Mouse (Mus musculus) megakaryocyte-erythroid progenitor cell, adult 5-6 weeks (primary cell): ENCODE measurements at regions not wholly inside any gene's neighbourhood (a gene's known extent, or its start where the extent isn't known, plus 50 kb on each side); places are given as distances from the start of the nearest gene placed in this dataset.

Experiments
- ATAC-seq: replicated peaks from 2 replicates; pipeline ENCODE4 v1.8.0; 2016; ENCODE audit warnings: mild to moderate bottlenecking, inconsistent platforms; ENCODE audit not compliant: severe bottlenecking, poor library complexity, low FRiP score, low TSS enrichment

DNA sequence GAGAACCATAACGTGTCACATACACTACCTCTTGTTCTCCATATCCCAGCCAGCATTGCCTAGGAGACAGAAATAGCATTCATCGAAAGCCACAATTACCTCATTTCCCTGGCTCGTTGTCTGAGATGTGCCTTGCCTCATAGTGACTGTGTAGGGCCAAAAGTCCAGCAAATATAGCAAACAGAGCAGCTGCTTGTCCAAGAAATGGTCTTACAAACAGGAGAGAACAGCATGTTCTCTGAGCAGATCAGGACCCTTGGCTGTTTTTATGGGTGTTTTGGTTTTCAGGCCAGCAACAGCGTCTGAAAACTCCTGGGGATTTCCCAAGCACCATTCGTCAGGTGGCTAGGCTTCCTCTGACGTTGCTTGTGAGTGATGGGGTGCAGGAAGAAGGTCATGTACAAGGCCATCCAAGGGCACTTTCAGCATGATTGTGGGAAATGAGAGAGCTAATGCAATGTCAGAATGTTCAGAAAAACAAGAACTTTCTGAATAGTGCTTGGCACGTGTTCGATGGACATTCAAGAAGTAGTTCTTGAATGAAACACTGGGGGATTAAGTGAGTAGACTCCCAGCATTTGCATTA lies 528.9 kb upstream of the Pappa start:
- no peak for ATAC-seq

DNA sequence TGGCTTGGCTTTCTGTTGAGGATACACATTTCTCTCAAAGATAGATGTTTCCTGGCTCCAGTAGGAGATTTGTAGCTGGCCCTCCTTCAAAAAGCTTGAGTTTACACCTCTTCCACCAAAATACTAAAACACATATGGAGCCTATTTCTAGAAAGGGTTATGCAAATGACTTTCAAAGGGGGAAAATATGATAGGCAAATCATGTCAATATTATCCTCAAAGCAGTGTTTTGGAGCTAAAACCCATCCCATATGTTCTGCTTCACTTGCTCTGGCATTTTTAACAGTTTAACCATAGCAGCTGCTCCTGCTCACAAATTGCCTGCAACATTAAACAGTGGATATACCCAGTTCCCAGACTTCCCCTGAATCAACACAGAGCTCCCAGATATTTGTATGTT lies 525.5 kb upstream of the Pappa start:
- ATAC-seq, result no peak

DNA sequence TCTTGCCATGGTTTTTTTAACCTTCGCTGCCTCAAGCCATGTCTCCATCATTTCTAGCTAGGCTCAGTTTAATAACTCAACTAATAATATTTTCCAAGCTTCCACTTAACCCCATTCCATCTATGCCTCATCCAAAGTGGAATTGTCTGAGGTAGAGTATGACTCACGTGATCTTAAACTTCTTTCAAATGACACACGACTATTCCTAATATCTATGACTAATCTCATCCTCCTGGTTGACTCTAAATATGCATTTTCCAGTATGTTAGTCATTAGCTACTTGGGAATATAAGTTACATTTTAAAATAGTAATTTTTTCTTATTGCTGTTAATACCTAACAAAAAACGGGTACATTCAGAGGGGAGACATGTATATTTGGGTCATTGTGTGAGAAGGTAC lies 524.8 kb upstream of the Pappa start:
- no peak for ATAC-seq

DNA sequence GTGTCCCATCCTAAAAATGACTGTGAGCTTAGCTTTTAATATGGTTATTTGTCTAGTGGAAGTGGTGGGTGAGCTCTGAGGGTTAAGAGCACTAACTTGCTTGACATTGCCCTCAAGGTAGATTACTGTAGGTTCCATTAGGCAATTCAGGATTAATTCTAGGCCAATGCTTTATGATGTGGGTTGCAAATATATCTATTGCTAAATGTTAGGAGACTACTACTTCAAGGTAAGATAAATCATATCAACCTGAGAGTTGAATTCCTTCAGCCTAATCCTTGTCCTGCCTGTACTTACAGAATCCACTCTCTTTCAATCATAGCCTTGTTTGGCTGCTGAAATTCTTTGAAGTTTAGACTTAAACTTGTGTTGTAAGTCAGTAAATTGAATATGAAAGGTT lies 501.2 kb upstream of the Pappa start:
- ATAC-seq, result no peak

DNA sequence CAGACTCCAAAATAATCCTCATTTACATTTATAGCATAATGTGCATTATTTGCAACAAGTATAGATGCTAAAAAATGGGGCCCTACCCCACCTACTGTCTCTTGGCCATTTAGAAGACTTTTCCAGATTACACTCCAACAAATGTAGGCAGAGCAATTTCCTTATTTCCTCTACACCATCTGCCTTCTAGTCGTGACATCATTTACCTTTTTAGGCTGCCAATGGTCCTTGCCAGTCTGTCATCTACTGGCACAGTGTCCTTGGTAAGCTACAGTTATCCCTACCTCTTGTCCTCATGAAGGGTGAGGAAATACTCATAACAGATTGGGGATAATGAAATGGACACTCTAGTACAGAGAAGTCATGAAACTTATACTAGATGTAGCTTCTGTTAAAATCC lies 491.8 kb upstream of the Pappa start:
- ATAC-seq, result no peak

DNA sequence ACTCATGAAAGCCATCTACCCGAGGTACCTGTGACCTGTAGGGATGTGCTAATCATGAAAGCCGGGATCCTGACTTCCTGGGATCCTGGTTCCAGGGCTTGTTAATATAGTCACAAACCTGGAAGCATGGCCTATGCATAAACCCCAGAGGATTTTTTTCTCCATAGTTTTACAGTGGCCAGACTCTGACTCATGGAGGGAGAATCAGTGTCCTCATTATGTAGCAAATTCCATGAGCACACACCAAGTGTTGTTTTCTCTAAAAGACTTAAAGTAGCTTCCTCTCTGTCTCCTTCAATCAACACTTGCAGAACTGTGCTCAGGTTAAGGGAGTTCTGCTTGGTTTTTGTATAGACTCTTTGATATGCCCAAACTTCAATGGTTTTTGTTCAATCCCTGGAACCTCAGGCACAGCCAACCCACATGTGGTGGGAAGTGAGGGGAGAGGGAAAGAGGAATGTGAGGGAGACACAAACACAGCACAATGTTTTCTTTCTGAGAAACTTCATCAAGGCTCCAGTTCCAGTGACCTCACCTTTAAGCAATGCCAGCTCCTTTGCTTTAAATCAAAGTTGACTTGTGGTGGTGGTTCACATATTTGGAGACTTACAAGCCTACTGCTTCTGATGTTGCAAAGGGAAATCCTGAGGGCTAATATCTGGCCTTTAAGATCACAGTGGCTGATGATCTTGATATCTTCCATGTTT lies 488.6 kb upstream of the Pappa start:
- no peak for ATAC-seq

DNA sequence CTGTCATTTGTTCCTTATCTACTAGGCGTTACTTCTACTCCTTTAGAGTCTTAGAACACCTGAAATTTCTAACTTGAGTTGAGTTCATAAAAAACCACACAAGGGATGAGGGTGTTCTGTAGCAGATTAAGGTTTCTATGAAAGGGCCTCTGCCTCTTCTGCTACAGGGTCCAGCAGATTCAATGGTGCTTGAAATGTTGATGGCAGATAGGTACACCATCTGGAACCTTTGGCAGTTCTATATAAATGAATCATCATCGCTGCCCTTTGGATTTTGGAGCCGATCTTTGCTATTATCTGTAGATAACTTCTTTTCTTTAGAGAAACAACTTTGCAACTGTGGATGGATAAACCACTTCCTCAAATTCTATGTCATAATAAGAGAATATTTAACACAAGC lies 483.9 kb upstream of the Pappa start:
- no peak for ATAC-seq

DNA sequence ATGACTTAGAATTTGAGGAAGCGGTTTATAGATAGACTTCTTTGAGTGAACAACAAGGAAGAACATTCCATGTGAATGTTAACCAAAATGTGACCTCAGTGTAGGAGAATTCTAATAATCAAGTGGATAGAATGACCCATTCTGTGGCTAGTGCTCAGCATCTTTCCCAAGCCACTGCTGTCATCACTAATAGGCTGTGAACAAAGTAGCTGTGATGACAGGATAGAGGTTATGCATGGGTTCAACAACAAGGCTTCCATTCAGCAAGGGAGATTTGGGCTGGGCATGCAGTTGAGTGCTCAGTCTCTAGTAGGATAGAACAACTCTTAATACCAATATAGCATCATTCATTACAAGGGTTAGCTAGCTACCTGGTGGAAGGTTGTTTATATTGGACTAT lies 483.0 kb upstream of the Pappa start:
- no peak for ATAC-seq

DNA sequence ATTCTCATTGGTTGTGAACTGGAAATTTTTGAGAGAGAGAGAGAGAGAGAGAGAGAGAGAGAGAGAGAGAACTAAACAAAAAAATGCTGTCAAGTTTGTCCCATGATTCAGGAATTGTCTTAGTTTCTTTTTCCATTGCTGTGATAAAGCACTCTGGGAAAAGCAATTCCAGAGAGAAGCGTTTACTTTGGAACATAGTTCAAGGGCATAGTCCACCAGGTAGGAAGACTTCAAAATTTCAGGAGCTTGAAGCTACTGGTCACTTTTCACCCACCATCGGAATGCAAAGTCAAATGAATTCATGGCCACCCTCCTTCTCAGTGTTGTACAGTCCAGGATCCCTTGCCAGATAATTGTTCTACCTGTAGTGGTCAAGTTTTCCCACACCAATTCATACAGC lies 478.8 kb upstream of the Pappa start:
- ATAC-seq, result no peak

DNA sequence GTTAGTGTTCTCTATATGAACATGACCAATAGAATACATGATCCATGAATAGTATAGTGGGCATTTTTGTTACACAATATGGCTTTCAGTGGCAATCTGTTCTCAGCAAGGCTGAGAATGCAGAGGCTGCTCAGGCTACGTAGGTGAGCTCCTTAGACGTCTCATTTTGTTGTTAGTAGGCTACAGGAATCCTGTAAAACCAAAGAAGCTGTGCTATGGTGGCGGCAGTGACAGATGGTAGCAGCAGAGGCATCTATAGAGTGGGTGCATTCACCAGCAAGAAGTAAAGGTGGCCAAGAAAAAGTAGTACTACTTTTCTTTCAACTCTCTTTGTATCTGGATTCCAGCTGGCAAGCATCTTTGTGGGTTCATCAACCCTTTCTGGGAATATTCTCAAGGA lies 469.8 kb upstream of the Pappa start:
- no peak for ATAC-seq

DNA sequence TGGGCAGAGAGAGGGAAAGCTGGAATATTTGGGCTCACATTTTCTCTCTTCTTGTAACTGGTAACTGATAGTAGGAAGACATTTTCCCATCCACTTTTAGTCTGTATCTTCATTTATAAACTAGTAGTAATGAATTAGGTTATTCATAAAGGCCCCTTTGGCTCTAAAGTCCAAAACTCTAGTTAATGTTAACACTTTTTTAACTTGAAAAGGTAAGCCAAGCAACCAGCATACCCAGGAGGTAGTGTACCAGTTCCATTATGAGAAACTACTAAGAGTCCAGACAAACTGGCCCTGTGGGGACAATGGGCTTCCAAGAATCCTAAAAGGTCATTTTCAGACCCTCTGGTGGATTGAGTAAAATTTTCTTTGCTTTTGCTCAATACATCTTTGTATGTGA lies 468.4 kb upstream of the Pappa start:
- no peak for ATAC-seq

DNA sequence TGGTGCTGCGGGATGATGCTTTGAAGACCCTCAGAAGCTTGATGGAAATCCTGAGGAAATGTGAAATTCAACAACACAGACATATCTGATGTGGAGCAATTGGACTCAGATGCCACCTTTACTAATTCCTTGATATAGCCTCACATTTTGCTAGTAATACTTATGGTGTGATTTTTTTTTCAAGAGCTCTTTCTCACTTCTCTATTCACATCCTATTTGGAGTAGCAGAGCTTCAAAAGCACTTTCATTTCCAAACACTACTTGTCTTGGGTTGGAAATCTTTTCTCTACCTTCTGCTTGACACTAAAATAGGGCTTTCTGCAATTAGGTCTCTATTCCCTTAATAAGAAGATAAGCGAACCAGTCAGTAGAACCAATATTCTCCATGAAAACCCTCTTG lies 460.3 kb upstream of the Pappa start:
- no peak for ATAC-seq

DNA sequence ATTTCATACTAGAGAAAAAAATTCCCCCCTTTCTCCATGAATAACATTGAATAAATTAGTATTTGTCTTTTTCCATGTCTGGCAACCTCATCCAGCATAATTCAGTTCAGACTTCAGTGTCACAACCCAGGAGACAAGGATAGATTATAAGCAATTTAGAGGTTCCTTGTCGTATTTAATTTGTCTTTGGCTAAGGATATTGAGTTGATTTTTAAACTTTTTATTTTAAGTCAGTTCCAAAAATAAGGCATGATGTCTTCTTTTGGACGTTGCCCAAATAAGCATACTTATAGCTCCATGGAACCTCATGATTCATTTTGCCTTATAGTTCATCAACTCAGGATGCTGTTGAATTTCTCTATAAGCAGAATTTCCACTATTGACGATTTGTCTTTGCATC lies 456.0 kb upstream of the Pappa start:
- ATAC-seq, result no peak

DNA sequence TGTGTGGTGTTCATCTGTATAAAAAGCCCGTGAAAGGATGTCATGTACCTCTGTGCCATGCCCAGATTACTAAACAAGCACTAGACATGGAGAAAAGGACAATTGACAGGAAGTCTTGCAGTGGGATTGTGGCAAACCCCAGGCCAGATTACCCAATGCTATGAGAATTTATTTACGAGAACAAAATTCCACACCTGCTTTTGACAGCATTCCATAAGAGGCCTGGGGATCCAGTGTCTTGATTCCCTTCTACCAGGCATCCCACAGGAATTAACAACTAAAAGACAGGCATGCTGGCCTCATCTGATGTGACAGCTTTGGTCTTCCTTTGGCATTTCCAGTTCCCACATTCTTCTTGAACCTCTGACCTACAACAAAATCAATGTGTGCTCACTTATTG lies 454.3 kb upstream of the Pappa start:
- ATAC-seq, result no peak

DNA sequence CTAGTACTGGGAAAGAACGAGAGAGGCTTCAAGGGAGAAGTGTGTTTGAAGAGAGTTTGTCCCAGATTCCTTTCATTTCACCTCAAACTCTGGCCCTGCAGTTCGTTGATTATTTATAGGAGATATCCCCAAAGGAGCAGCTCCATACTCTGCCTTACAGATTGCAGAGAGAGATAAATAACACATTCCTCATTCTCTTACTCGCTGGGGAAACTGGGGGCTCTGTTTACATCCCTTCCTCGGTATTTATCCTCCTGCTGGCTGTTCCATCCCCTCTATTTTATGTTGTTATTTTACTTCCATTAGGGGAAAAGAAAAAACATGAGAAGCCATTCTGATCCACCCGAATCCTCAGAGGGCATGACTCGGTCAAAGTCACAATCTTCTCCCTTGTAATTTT lies 447.5 kb upstream of the Pappa start:
- no peak for ATAC-seq

DNA sequence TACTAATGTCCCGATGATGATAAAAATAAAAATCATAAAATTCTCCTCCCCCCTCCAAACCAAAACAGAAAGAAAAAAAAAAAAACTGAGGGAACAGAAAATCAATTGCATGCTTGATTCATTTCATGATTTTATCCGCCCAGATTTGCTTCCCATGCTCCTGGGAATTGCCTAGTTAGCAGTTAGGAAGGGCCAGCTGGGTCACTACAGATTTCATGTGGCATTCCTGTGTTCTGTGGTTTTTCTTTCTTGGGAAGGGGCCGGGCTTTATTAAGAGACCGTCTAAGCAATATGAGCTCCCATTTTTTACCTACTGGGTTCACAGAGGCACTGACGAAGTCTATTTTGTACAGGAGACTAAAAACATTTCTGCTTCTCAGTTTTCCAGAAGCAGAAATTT lies 447.1 kb upstream of the Pappa start:
- ATAC-seq, result no peak

DNA sequence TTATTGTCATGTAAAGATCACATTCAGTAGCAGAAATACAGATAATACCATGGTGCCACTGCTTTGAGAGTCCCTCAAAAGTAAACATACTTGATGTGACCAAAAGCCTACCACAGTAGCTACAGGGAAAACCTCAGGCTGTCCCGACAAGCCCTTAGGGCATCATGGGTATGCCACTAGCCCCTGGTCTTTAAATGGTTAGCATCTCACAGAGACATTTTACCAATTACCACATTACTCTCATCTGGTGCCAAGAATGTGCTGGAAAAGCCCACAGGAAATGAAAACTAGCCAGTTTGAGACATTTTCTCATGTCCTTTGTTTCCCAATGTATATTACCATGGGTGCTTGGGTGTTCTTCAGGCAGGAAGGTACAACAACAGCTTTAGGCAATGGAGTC lies 439.3 kb upstream of the Pappa start:
- no peak for ATAC-seq

DNA sequence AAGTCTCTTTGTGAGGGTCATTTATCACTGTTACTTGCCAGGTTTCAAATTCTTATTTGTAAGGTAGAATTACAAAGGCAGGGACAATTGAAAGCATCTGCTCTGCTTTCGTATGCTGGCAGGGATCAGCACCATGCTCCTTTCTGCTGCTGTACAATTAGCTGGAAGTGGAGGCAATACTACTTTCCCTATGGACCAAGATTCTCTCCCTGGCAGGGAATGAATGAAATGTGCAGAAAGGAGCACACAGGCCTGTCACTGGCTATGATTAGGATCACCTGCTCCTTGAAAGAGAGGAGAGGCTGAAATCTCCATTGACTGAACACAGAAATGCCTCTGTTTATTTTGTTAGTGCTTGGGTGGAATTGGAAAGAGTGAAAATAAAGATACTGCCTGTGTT lies 427.8 kb upstream of the Pappa start:
- ATAC-seq, result no peak

DNA sequence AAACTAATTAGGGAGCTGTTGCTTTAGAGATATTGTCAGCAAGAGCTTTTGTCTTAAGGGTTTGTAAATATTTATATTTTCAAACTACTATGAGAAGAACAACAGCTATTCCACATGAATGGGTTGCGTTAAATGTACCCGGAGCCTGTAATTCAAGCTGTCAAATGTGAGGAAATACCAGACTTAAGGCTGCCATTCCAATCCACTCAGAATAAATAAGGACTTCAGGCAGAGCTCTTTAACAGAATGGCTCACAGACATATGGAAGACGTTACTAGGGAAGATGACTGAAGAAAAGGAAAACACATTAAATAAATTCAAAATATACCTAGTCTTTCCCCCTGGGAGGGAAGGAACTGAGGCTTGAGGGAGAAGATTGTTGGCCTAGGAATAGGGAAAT lies 400.7 kb upstream of the Pappa start:
- no peak for ATAC-seq

DNA sequence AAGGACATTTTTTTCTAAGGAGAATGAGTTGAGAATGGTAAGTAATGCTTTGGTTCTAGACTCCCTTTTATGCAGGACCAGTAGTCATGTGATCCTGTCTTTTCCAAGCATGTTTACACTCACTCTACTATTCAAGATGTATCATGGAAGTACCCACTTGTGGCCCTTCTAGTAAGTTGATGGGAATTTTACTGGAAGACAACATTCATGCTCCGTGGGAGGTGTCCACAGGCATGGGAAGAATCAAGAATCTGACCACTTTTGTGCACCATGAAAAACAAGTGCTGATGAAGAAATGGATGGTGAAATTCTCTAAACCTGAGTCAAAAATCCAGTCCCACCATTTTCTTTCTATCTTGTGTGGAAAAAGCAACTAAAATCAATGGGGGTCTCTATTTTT lies 399.1 kb upstream of the Pappa start:
- no peak for ATAC-seq

DNA sequence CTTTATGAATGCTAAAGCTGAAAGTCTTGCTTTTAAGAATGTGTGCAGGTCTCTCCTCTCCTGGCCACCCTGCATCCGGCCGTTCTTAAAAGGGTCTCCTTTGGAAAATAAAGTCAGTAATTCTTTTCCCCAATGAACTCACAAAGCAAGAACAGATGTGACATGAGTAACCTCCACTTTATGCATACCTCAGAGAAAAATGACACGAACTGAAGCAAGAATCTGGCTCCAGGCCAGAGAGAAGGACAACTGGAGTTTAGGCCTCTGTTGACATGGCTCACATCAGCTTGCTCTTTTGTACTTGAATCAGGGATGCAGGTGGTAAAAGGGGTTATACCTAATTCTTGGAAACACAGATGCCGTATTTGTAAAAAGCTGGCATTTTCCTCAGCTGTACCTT lies 368.0 kb upstream of the Pappa start:
- ATAC-seq, result no peak

DNA sequence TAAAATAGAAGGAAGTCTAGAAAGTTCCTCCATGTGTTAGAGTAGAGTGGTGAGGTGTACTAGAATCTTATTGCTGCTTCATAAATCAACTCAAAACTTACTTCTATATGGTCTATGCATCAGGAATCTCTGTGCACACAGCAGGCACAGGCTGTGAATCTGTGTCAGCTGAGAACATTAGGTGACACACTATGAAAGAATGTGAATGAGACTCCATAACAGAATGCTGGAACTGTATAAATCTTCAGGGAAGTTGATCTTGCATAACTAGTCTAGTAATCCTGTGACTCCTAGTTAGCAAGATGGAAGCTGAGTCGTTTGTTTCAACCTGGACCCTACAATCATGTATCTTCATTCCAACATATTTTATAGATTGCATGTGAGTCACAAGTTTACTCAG lies 355.4 kb upstream of the Pappa start:
- no peak for ATAC-seq
